Mouse (Mus musculus) layer of hippocampus, adult 2 months (tissue): ENCODE data around the gene Zscan26. TPM values are rescaled to one million over a fixed set of nuclear protein-coding genes. Genes with fewer than 3 reads are reported as not detected.

Experiments
- DNase-seq, 2 experiments: peaks; one replicate each; pipeline ENCODE4 v3.0.0; 2022; ENCODE audit warnings: low spot score in 2 of 2
- H3K27ac ChIP-seq: fragments of 200-600 bp; 2 replicates; pipeline ENCODE4 v1.8.1; 2022
- H3K4me3 ChIP-seq: fragments of 200-600 bp; 2 replicates; pipeline ENCODE4 v1.8.1; 2022; ENCODE audit warnings: mild to moderate bottlenecking
- CTCF ChIP-seq: fragments of 200-600 bp; conservative IDR thresholded peaks from 2 replicates; pipeline ENCODE4 v1.8.1; 2022; ENCODE audit warnings: antibody characterized with exemption, mild to moderate bottlenecking, moderate library complexity
- total RNA-seq, 2 experiments: library from RNA; stranded (reverse); gene quantifications; 2 replicates each; pipeline ENCODE4 v1.2.3; 2021

Zscan26 gene
- total RNA-seq, 2 experiments from 2014 or later, result 55.4 to 55.9 TPM

- no peak overlapping the region for H3K27ac ChIP-seq
- no peak for TF ChIP-seq CTCF
- no peak overlapping the region for H3K4me3 ChIP-seq
- DNase-seq, result no peak
These were observed 2.8 kb upstream of the Zscan26 start for GRCm38 (mm10) chr13:21456347-21456746.

DNA sequence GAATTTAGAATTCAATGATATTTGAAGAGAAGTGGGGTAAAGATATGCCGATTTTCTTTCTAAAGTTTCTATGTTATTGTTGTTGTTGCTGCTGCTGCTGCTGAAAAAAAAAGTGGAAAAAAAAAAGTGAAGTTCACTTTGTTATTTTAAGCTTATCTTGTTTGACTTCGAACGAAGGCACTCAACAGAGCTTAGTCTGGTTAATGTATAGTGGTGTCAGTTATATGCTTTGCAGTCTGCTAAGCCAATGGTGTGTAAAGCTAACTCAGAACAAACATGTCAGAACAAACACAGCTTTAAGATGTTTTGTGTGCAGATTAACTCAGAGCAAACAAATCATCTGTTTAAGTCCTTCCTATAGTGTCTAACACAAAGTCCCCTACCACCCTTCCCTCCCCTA is 603 bp upstream of the Zscan26 start:
- Histone ChIP-seq H3K4me3 (no peak overlapping the region), H3K27ac (peak overlapping the region; percentile 94; the same call in 1 of the 2 replicates)
- no peak for TF ChIP-seq CTCF
- DNase-seq, result no peak

GRCm38 (mm10) chr13:21453042-21453441 is 488 bp downstream of the Zscan26 start:
- TF ChIP-seq CTCF, result no peak
- DNase-seq, result no peak
- Histone ChIP-seq H3K4me3 (peak overlapping the region; percentile 98), H3K27ac (peak overlapping the region; percentile 94)

DNA sequence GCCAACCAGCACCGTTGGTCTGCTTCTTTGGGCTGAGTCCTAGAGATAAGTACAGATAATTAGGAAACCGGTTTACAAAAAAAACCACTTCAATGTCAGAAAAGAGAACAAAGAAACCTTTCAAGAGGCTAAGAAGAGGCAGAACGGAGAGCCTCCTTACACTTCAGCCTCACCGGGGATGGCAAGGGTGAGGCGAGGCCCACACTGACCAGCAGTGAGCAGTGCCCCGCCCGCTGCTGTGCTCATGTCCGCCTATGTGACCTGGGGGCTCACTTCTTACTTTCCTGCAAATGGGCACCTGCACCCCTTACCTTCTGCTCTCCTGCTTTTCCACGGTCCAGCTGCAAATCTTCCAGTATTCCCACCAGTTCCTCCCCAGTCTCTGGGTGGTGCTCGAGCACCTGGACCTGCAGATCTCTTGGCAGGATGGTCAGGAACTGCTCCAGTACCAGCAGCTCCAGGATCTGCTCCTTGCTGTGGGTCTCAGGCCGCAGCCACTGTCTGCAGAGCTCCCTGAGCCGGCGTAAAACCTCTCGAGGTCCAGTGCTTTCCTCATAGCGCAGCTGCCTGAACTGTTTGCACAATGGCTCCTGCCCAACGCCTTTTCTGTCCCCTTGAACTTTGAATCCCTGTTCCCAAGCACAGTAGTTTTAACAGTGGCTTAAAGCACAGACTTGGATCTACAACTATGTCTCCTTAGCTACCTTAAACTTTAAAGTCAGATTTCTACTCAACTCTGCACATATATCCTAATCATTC is 5.5 kb downstream of the Zscan26 start:
- DNase-seq, result no peak
- no peak for TF ChIP-seq CTCF
- Histone ChIP-seq H3K4me3 (no peak overlapping the region), H3K27ac (no peak overlapping the region)

GRCm38 (mm10) chr13:21446796-21447195 is 6.7 kb downstream of the Zscan26 start:
- no peak overlapping the region for H3K27ac ChIP-seq
- H3K4me3 ChIP-seq, result no peak overlapping the region
- DNase-seq, result no peak
- TF ChIP-seq CTCF, result no peak

- Histone ChIP-seq H3K27ac (peak overlapping the region; percentile 86), H3K4me3 (peak overlapping the region; percentile 72)
- TF ChIP-seq CTCF, result no peak
- DNase-seq, result no peak
These were observed 12.3 kb downstream of the Zscan26 start for GRCm38 (mm10) chr13:21441207-21441572.

- DNase-seq, result peak; percentile 63 to 67
- H3K4me3 ChIP-seq, result peak within 1 kb of the TSS; percentile 72
- peak; percentile 52 for TF ChIP-seq CTCF
- peak within 1 kb of the TSS; percentile 86 for H3K27ac ChIP-seq
These were observed 12.9 kb downstream of the Zscan26 start, which contains the start of gene Pgbd1 for GRCm38 (mm10) chr13:21440503-21441206. Pgbd1 (minus strand) TSS chr13:21441058.

DNA sequence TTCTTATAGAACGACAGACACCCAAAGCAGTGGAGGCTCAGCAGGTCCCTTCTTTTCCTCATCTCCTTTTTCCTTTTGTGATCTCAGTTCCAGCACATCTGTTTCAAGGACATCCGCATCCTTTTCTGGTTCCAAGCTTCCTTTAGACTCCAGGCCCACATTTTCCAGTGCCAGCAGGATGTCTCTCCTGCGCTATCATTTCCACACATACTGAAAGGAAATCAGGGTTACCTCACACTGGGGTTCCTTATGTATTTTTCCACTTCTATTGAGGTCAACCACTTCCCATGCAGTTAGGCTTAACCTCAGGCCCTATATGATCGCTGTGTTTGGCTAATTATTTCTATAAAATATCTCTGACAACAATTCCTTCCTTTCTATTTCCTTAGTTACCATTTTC is 18.1 kb downstream of the Zscan26 start:
- no peak for TF ChIP-seq CTCF
- no peak for DNase-seq
- Histone ChIP-seq H3K27ac (no peak overlapping the region), H3K4me3 (no peak overlapping the region)

- Histone ChIP-seq H3K4me3 (no peak overlapping the region), H3K27ac (no peak overlapping the region)
- TF ChIP-seq CTCF, result no peak
- DNase-seq, result no peak
These were observed 25.9 kb downstream of the Zscan26 start for GRCm38 (mm10) chr13:21427631-21428030.

DNA sequence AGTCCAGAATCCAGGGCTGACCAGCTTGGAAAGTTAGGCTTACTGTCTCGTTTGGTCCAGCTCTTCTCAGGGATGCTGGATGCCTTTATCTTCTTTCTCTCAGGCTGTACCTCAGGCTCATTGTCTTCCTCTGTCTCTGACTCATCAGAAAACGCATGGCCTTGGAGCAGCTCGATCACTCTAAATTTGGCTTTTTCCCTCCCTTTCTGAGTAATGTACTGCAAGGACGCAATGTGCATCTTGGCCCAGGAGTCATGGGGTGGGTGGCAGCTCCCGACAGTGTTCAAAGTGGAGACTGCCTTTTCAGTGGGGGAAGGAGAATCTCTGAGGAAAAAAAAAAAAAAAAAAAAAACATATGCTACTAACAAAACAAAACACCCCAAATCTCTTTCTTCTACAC is 30.2 kb downstream of the Zscan26 start:
- no peak overlapping the region for H3K4me3 ChIP-seq
- no peak for TF ChIP-seq CTCF
- no peak for DNase-seq
- H3K27ac ChIP-seq, result no peak overlapping the region

DNA sequence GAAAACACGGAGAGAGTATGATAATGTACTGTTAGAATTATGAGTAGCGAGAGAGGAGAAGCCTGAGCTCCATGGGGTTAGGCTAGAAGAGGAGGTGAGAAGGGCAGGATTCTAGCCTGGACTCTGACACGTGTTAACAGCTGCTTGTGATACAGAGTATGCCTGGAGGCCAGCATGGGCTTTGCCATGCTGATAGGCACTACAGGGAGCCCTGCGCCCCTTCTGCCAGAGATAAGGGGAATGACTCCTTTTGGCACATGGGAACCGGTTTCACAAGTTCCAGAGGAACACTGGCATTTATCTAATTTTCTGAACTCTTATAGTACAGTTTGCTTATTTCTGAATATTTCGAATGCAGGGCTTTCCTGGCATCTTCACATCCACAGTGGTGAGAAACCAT is 34.7 kb downstream of the Zscan26 start:
- DNase-seq, result no peak
- Histone ChIP-seq H3K27ac (no peak overlapping the region), H3K4me3 (no peak overlapping the region)
- no peak for TF ChIP-seq CTCF

GRCm38 (mm10) chr13:21417298-21418010 is 36.1 kb downstream of the Zscan26 start:
- H3K27ac ChIP-seq, result no peak overlapping the region
- no peak for TF ChIP-seq CTCF
- DNase-seq, result no peak
- no peak overlapping the region for H3K4me3 ChIP-seq

DNA sequence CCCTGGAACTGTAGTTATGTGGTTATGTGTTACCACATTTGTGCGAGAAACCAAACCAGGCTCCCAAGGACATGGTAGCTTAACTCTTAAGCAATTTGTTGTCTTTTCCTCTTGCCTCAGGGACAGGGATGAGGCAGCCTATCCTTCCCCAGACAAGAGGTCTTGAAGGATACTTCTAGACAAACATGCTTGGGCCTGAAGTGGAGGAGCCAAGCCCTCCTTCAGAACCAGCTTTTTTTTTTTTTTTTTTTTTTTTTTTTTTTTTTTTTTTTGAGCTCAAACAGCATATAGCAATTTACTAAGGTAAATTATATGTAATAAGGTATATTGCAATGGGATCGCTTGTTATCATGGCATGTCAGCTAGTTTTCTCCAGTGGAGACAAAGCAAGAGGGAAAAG is 37.8 kb downstream of the Zscan26 start:
- Histone ChIP-seq H3K27ac (no peak overlapping the region), H3K4me3 (no peak overlapping the region)
- TF ChIP-seq CTCF, result no peak
- DNase-seq, result no peak

- TF ChIP-seq CTCF, result no peak
- Histone ChIP-seq H3K4me3 (no peak overlapping the region), H3K27ac (no peak overlapping the region)
- DNase-seq, result no peak
These were observed 38.3 kb downstream of the Zscan26 start for GRCm38 (mm10) chr13:21415266-21415665.
